Mouse (Mus musculus): ENCODE data around the gene Fancc. TPM values are rescaled to one million over a fixed set of nuclear protein-coding genes. Genes with fewer than 3 reads are reported as not detected.

Gene Fancc
- 22.2 and 23.2 TPM in 2 replicates for polyA plus RNA-seq (2015; fragmentation: Nextera tagmentation; extraction: Ambion mirVana)

DNA sequence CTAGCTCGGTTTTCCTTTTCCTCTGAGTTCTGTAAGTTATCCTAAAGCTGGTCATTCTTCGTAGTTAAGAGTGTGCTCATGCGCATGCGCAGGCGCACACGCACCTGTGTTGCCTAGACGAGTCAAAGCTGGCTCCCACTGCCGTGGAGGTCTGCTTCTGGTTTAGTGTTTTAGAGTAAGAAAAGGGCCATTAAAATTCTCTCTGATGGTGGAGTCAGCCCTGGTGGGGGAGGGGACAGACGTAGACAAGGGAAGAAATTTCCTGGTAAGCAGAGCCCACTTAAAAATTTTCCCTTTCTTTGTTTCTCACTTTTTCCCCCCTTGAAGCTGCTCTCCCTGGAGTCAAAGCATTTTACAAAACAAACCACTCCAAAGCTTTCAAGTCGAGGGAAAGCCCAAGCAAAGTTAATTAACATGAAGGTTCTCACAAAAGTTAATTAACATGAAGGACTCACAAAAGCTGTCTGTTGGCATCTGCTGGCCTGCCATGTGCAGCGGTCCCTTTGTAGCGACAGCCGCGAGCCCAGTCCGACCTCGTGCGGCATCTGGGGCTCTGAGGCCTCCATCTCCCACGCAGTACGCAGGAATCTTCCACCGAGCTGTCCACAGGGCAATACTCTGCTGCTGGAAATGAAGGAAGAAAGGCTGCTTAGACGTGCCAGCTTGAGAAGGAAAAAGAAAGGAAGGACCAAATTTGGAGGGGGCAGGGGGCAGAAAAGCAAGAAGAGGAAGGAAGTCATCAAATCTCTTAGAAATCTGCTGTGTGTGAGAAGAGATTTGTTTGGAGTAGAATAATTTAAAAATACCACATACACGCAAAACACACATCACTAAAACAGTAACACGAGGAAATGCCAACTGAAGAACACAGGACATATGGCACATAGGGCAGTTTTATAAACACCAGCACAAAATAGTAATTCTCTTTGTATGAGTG is at the start of gene Fancc:
TSS of gene Fancc (minus strand) at position 633 of the 937 bp plus-strand sequence.
- H3K27me3 ChIP-seq = no peaks in the 10 kb centered on the region
- no peaks in the 10 kb centered on the region; the same call in 1 of the 2 replicates for H3K9me3 ChIP-seq
- H3K27ac ChIP-seq = peak within 1 kb of the TSS; percentile 75; the same call in 1 of the 2 replicates
- H3K9ac ChIP-seq = no peak within 1 kb of the TSS
- H3K36me3 ChIP-seq = no peaks in the 10 kb centered on the region
- peak; percentile 88 for ATAC-seq (ENCODE audit: low FRiP score, low read depth)
- 10% methylated on average over 23 of the region's 23 CpGs for WGBS
- H3K4me2 ChIP-seq (replicated peaks) = peak within 1 kb of the TSS; percentile 54
- peak within 1 kb of the TSS; percentile 22 for H3K4me3 ChIP-seq
- H3K4me1 ChIP-seq = peaks cover 10% of the 10 kb centered on the region

DNA sequence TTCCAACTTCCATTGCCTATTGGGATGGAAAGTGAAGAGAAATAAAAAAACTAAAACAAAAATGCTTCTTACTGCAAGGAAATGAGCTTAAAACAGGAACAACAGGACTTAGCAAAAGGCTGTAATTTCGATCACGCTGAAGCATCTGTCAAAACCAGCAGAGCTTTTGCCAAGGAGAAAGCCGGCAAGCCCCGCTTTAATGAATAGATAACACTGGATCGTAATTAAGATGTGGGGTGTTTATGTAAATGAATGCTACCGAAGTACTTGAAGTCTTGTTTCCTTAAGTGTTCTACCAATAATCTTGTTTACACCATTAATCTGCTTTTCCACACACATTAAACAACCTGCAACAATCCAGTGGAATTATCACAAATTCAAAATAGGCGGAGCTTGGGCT is 48.2 kb upstream of the Fancc start:
- no peak for ATAC-seq (ENCODE audit: low FRiP score, low read depth)
- H3K9me3 ChIP-seq = no peaks in the 10 kb centered on the region

DNA sequence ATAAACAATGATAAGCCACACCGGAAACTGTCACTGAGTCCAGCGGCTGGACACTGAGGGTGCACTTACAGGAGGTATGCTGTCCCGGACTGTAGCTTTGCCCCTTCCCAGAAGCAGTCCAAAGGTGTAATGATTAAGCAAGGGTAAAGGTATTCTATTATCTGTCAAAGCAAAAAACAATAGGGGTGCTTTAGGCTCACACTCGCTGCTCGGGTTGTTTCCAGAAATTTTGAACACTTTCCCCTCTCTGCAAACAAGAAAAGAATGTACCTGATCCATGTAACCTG is 47.8 kb upstream of the Fancc start:
- 72% methylated on average over 5 of the region's 5 CpGs for WGBS
- ATAC-seq (ENCODE audit: low FRiP score, low read depth) = no peak
- no peak overlapping the region for H3K27ac ChIP-seq
- H3K9me3 ChIP-seq = no peaks in the 10 kb centered on the region
- peaks cover 51% of the 10 kb centered on the region for H3K4me1 ChIP-seq
- H3K4me2 ChIP-seq (replicated peaks) = no peak overlapping the region
- H3K9ac ChIP-seq = no peak overlapping the region
- no peak overlapping the region for H3K4me3 ChIP-seq
- peaks cover 70% of the 10 kb centered on the region for H3K36me3 ChIP-seq
- H3K27me3 ChIP-seq = no peaks in the 10 kb centered on the region

More for the DNA sequence above, 48.2 kb upstream of the Fancc start:
- peaks cover 53% of the 10 kb centered on the region for H3K4me1 ChIP-seq
- H3K27me3 ChIP-seq = no peaks in the 10 kb centered on the region
- 79% methylated on average over 7 of the region's 7 CpGs for WGBS
- peaks cover 68% of the 10 kb centered on the region for H3K36me3 ChIP-seq
- no peak overlapping the region for H3K4me3 ChIP-seq
- no peak overlapping the region for H3K27ac ChIP-seq
- H3K9ac ChIP-seq = no peak overlapping the region
- no peak overlapping the region for H3K4me2 ChIP-seq (replicated peaks)

DNA sequence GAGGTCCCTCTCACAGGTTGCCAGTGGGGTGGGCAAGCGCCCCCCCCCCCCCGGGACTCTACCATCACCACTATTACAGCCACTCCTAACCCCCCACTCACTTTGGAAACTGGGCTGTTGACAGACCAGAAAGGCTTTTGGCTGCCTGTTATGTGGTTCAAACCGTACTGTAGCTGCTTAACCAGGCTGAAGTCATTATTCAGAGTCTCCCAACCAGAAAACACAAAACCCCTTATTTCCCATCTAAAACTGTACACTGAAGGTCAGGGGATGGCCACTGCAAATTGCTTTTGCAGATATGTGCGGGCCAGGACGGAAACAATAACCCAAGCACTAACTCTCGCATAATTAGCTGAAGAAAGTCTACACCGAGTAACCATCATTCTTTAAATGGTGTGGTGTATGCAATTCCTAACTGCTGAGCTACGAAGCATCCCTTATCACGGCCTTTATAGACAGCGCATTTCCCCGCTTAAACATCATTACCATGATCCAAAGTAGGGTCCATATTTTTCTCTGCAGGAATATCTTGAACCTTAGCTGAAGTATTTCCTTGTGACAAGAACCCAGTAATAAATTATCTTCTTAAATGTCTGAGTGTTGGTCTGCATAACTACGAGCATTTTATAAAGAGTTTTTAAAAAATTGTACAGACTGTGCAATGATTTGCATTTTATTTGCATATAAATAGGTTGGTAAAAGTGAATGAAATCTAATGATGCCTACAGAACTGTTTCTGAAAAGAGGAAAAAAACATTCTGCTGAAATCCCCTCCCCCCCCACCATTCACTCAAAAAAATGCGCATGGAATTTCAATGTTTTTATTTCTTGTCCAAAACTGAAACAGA is 47.3 kb upstream of the Fancc start:
- Histone ChIP-seq H3K9ac (no peak overlapping the region), H3K4me2 (replicated peaks) (no peak overlapping the region), H3K27me3 (no peaks in the 10 kb centered on the region), H3K27ac (no peak overlapping the region), H3K4me3 (no peak overlapping the region), H3K9me3 (no peaks in the 10 kb centered on the region), H3K4me1 (peaks cover 45% of the 10 kb centered on the region), H3K36me3 (peaks cover 76% of the 10 kb centered on the region)
- ATAC-seq (ENCODE audit: low FRiP score, low read depth) = no peak
- 63% methylated on average over 13 of the region's 13 CpGs for WGBS

DNA sequence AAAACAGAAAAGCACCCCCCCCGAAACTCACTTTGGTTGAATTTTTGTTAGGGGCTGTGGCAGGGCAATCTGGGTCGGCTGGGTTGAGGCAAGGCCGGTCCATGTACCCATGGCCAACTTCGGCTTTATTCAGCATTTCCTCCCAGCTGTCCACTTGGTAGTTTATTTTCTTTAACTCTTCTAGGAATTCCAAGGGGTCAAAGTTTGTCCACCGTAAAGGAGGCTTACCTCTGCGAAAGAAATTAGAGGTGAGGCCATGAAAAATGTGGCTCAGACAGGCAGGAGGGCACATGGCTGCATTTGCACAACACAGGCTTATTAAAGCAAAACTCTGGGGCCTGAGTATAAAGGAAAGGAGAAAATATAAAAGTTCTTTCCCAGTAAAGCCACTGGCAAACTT is 46.4 kb upstream of the Fancc start:
- H3K9me3 ChIP-seq = no peaks in the 10 kb centered on the region
- 50% methylated on average over 6 of the region's 6 CpGs for WGBS
- no peak overlapping the region for H3K27ac ChIP-seq
- H3K9ac ChIP-seq = no peak overlapping the region
- H3K36me3 ChIP-seq = peaks cover 85% of the 10 kb centered on the region
- no peak overlapping the region for H3K4me2 ChIP-seq (replicated peaks)
- no peak overlapping the region for H3K4me3 ChIP-seq
- no peaks in the 10 kb centered on the region for H3K27me3 ChIP-seq
- peaks cover 36% of the 10 kb centered on the region for H3K4me1 ChIP-seq
- no peak for ATAC-seq (ENCODE audit: low FRiP score, low read depth)

DNA sequence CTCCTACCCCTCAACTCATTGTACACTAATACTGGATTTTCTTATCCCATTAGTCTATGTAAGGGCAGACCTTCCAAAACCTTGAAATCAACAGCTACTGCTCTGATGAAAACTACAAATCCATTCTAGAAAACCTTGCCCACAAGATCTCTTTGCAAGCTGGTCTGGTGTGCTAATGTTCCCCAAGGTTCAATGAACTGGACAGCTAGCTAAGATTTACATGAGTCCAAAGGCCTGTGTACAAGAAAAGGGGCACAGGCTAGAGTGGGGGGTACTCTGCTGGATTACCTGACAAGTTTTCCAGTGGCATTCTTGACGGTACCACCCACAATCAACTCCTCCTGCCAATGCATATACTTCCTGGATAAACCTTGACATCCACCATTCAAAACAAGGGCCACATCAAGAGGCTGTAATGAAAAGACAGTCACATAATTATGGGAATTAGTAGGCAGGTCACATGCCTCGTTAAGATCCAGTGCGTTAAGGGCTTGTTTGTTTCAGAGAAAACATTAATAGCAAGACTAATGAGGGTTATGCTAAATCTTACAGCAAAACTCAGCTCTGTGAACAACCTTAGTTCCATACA is 45.8 kb upstream of the Fancc start:
- Histone ChIP-seq H3K36me3 (peaks cover 86% of the 10 kb centered on the region), H3K27me3 (no peaks in the 10 kb centered on the region), H3K9ac (no peak overlapping the region), H3K4me3 (no peak overlapping the region), H3K4me2 (replicated peaks) (no peak overlapping the region), H3K4me1 (peaks cover 33% of the 10 kb centered on the region), H3K27ac (no peak overlapping the region), H3K9me3 (no peaks in the 10 kb centered on the region)
- 50% methylated on average over 3 of the region's 3 CpGs for WGBS
- ATAC-seq (ENCODE audit: low FRiP score, low read depth) = no peak

DNA sequence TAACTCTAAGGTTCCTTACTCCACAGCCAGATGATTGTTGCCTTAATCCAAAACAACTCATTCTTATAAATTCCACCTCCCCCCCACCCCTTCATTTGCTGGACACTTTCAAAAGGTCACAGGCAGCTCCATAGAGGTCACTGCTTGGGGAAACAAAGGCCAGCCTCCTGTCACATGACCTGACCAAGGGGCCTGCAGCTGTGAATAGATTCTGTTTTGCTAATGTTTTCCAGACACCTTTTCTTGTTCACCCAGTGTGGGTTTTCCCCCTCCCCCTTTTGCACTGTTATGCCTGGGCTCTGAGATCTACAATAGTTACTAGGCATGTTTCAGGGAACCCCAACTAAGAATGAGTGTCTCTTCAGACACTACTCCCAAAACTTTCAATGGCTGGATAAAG is 44.4 kb upstream of the Fancc start:
- H3K4me1 ChIP-seq = peaks cover 43% of the 10 kb centered on the region
- no peak for ATAC-seq (ENCODE audit: low FRiP score, low read depth)
- H3K36me3 ChIP-seq = peaks cover 89% of the 10 kb centered on the region
- no peaks in the 10 kb centered on the region for H3K27me3 ChIP-seq
- H3K4me3 ChIP-seq = no peak overlapping the region
- no peak overlapping the region for H3K9ac ChIP-seq
- H3K9me3 ChIP-seq = no peaks in the 10 kb centered on the region
- no peak overlapping the region for H3K27ac ChIP-seq
- no peak overlapping the region for H3K4me2 ChIP-seq (replicated peaks)

DNA sequence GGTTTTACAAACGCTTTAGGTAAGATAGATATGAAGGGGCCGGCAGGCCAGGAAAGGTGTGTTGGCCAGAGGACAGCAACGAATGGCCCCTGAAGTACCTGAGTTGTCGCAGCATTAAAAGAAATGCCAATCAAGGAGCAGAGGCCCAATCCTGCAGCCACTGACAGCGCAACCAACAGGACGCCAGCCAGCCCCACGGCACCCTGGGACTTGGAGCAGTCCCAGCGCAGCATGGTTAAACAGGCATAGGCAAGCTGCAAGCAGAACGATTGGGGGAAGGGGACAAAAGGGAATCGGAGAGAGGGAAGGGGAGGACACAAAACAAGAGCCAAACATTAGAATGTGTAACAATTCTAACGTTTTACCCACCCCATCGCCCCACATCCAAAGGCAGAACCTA is 43.5 kb upstream of the Fancc start:
- Histone ChIP-seq H3K27ac (no peak overlapping the region), H3K4me1 (peaks cover 52% of the 10 kb centered on the region), H3K9me3 (no peaks in the 10 kb centered on the region), H3K9ac (no peak overlapping the region), H3K4me3 (no peak overlapping the region), H3K36me3 (peaks cover 95% of the 10 kb centered on the region), H3K4me2 (replicated peaks) (no peak overlapping the region), H3K27me3 (no peaks in the 10 kb centered on the region)
- 90% methylated on average over 12 of the region's 12 CpGs for WGBS
- ATAC-seq (ENCODE audit: low FRiP score, low read depth) = no peak

DNA sequence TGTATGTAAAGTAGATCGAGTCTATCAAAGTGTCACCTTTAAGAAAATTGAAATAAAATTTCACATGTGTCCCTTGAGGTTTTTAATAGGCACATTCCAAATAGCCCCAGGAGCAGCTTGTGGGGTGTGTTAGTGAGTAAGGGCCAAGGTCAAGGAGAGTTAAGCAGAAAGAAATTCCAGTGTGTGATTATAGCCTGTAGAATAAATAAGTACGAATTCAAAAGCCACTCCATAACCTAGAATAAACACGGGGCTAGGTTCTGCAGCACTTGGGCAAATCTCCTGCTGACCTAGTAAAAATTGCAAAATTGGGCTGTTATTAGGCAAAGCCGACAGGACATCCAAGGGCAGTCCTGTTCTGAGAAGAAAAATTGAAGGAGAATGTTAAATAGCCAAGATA is 37.9 kb upstream of the Fancc start:
- Histone ChIP-seq H3K9ac (no peak overlapping the region), H3K4me1 (peaks cover 45% of the 10 kb centered on the region), H3K27me3 (no peaks in the 10 kb centered on the region), H3K9me3 (no peaks in the 10 kb centered on the region), H3K4me2 (replicated peaks) (no peak overlapping the region), H3K27ac (peak overlapping the region; percentile 34; the same call in 1 of the 2 replicates), H3K4me3 (no peak overlapping the region), H3K36me3 (peaks cover 99% of the 10 kb centered on the region)
- WGBS = 52% methylated on average over 4 of the region's 4 CpGs
- ATAC-seq (ENCODE audit: low FRiP score, low read depth) = no peak

DNA sequence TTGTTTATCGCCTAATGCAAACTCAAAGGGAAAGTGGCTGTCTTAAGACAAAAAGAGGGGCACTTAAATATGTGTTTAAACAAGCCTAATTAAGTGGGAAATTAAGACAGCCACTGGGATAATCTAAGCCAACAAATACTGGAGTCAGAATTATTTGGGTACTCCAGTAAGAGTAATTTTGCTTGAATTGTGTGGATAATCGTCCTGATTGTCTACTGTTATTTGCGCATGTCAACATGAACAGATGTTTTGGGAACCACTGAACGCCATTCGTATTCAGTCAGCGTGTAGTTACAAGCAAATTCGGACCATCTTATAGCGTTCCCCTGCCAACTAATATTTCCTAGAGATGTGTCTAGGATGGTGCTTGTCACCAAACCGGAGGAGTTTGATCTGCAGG is 33.8 kb upstream of the Fancc start:
- no peak overlapping the region for H3K4me2 ChIP-seq (replicated peaks)
- peaks cover 70% of the 10 kb centered on the region for H3K4me1 ChIP-seq
- H3K9ac ChIP-seq = no peak overlapping the region
- no peaks in the 10 kb centered on the region for H3K27me3 ChIP-seq
- ATAC-seq (ENCODE audit: low FRiP score, low read depth) = no peak
- 85% methylated on average over 9 of the region's 9 CpGs for WGBS
- peaks cover 89% of the 10 kb centered on the region for H3K36me3 ChIP-seq
- H3K4me3 ChIP-seq = no peak overlapping the region
- no peaks in the 10 kb centered on the region for H3K9me3 ChIP-seq
- H3K27ac ChIP-seq = no peak overlapping the region

DNA sequence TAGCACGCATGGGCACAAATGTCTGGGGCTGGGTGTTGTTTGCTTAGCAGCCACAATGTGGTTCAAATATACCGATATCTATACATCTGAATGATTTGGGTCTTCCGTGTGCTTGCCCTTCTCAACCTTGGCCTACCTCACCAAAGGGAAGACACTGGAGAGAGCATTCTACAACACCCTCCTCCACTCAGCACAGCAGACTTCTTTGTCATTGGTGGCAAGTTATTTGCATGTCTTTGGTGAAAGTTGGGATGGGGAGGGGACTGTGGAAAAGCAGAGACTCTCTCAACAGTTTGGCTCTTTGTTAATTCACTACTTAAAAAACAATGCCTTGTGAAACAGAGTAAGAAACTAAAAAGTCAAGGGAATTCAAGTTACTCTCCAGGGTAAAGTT is 33.3 kb upstream of the Fancc start:
- no peak overlapping the region for H3K4me3 ChIP-seq
- no peak overlapping the region for H3K9ac ChIP-seq
- 56% methylated on average over 3 of the region's 3 CpGs for WGBS
- no peak for ATAC-seq (ENCODE audit: low FRiP score, low read depth)
- H3K9me3 ChIP-seq = no peaks in the 10 kb centered on the region
- no peak overlapping the region for H3K4me2 ChIP-seq (replicated peaks)
- peaks cover 70% of the 10 kb centered on the region for H3K4me1 ChIP-seq
- no peaks in the 10 kb centered on the region for H3K27me3 ChIP-seq
- peaks cover 89% of the 10 kb centered on the region for H3K36me3 ChIP-seq
- no peak overlapping the region for H3K27ac ChIP-seq
